Mouse (Mus musculus): ENCODE data around the gene Hlf.

Gene Hlf

GRCm38 (mm10) chr11:90332737-90333136 is 58.0 kb downstream of the Hlf start:
- no peak for DNase-seq

GRCm38 (mm10) chr11:90330202-90330694 is 60.4 kb downstream of the Hlf start:
- no peak for DNase-seq

- no peak for DNase-seq
These were observed 63.9 kb downstream of the Hlf start for GRCm38 (mm10) chr11:90326836-90327235.

- no peak for DNase-seq
These were observed 64.5 kb downstream of the Hlf start for GRCm38 (mm10) chr11:90326146-90326545.

- no peak for DNase-seq
These were observed 66.1 kb downstream of the Hlf start for GRCm38 (mm10) chr11:90324597-90324996.

GRCm38 (mm10) chr11:90320922-90321321 is 69.8 kb downstream of the Hlf start:
- DNase-seq, result no peak

- peak; percentile 61 for DNase-seq
These were observed 73.2 kb downstream of the Hlf start for GRCm38 (mm10) chr11:90317482-90317881.

GRCm38 (mm10) chr11:90314606-90315005 is 76.1 kb downstream of the Hlf start:
- DNase-seq, result no peak

- DNase-seq, result peak; percentile 47
These were observed 83.7 kb downstream of the Hlf start for GRCm38 (mm10) chr11:90306993-90307392.

GRCm38 (mm10) chr11:90306067-90306466 is 84.6 kb downstream of the Hlf start:
- DNase-seq, result no peak

- DNase-seq, result no peak
These were observed 96.1 kb downstream of the Hlf start for GRCm38 (mm10) chr11:90294622-90295021.

- DNase-seq, result no peak
These were observed 97.9 kb downstream of the Hlf start for GRCm38 (mm10) chr11:90292766-90293165.

GRCm38 (mm10) chr11:90291156-90291555 is 99.5 kb downstream of the Hlf start:
- DNase-seq, result no peak

GRCm38 (mm10) chr11:90286550-90287154 is 104.0 kb downstream of the Hlf start:
- no peak for DNase-seq

Data from cerebellum, adult 8-10 months (tissue).